Mouse (Mus musculus) WW6 (cell line): ENCODE results near the gene Prl3d3.
"Not testable (repeated sequence)": the region's sequence is repeated elsewhere in the genome, so short reads cannot be mapped to it uniquely, and the experiment has no call there.

ENCODE experiments used
- DNase-seq: peaks from one replicate; pipeline ENCODE4 v3.0.0-alpha.2; 2013; ENCODE audit warnings: low read depth, low spot score

The Prl3d3 gene

GRCm38 (mm10) chr13:27156490-27156889 is at the start of gene Prl3d3:
Gene Prl3d3, plus strand, starts transcription at chr13:27156790.
- DNase-seq, result not testable (repeated sequence)

- not testable (repeated sequence) for DNase-seq
These were observed 35.2 kb upstream of the Prl3d3 start, which contains the start of gene Prl3d2 for GRCm38 (mm10) chr13:27121398-27121797. Gene Prl3d2, plus strand, starts transcription at chr13:27121698.

GRCm38 (mm10) chr13:27148264-27148663 is 8.3 kb upstream of the Prl3d3 start:
- no peak for DNase-seq

- no peak for DNase-seq
These were observed 39.8 kb downstream of the Prl3d3 start, which contains the start of gene Prl3c1 for GRCm38 (mm10) chr13:27196359-27196758. Gene Prl3c1, plus strand, starts transcription at chr13:27196659.
